In genomic region chr5:124217566-124218249, GRCm38 (mm10) we compare ENCODE assay signal across 12 mouse cellular contexts. TPM values are rescaled to one million over a fixed set of nuclear protein-coding genes. Genes with fewer than 3 reads are reported as not detected.
DNase-seq lines count a peak whose midpoint lies in the region; TF ChIP-seq lines count a peak whose summit lies in the region.
"Had no signal": no experiment of that assay in that cellular context is flagged by ENCODE, and none has a peak within 500 bp of the region (broad histone marks: within the 10 kb centered on the region; RNA-seq: fewer than 3 reads in every experiment).

No protein-coding gene starts in this region.

- peaks cover 18% of the 10 kb centered on the region; the same call in 1 of the 2 replicates for H3K36me3 ChIP-seq in heart, embryonic 10.5 days
- H3K36me3 ChIP-seq: liver, embryonic 15.5 days had no signal

- peaks cover 87% of the 10 kb centered on the region for H3K4me1 ChIP-seq in heart, embryonic 10.5 days
- H3K4me1 ChIP-seq in cortical plate, adult 2 months (ENCODE audit: control insufficient read depth, insufficient read depth, low read length), result peaks cover 37% of the 10 kb centered on the region
- H3K4me1 ChIP-seq in olfactory bulb, adult 2 months (ENCODE audit: control insufficient read depth, insufficient read depth, low read length), result peaks cover 83% of the 10 kb centered on the region

- no peaks in the 10 kb centered on the region for H3K9me3 ChIP-seq in heart, embryonic 10.5 days
- H3K9me3 ChIP-seq: liver, embryonic 15.5 days had no signal

- TF ChIP-seq CTCF in cortical plate, adult 2 months (IDR thresholded peaks at IDR 0.05; ENCODE audit: extremely low read depth, insufficient read depth, low read length), result no peak
- no peak for TF ChIP-seq CTCF in olfactory bulb, adult 2 months (IDR thresholded peaks at IDR 0.05; ENCODE audit: insufficient read depth, low read depth, low read length)

- no peak overlapping the region for H3K4me3 ChIP-seq in heart, embryonic 10.5 days
- H3K4me3 ChIP-seq in cortical plate, adult 2 months (ENCODE audit: insufficient read depth, low read length), result no peak overlapping the region
- H3K4me3 ChIP-seq in olfactory bulb, adult 2 months (ENCODE audit: insufficient read depth, low read depth, low read length), result no peak overlapping the region
- H3K4me3 ChIP-seq: liver, embryonic 15.5 days had no signal

- WGBS in heart, embryonic 10.5 days, result 51% methylated on average over 8 of the region's 8 CpGs
- 45% methylated on average over 8 of the region's 8 CpGs for WGBS in olfactory bulb, adult 2 months

- DNase-seq in heart, embryonic 10.5 days (ENCODE audit: low spot score), result no peak
- DNase-seq in heart, adult 9 months (ENCODE audit: low spot score in 2 of 2), result no peak
- DNase-seq in layer of hippocampus, adult 18-20 months (ENCODE audit: low spot score in 2 of 2), result peak; percentile 54 to 77
- DNase-seq in layer of hippocampus, adult 9-10 months (ENCODE audit: low spot score), result no peak
- DNase-seq in yolk sac, embryonic 10.5 days (ENCODE audit: low spot score), result no peak
- DNase-seq in ovary, adult 18-20 months (ENCODE audit: low spot score), result no peak
- DNase-seq: cerebellum, postnatal 14 days; forebrain, postnatal 0 days had no signal

- no peak for TF ChIP-seq POLR2A in cortical plate, adult 2 months (IDR thresholded peaks at IDR 0.05; ENCODE audit: extremely low read depth, insufficient read depth, low read length)
- no peak for TF ChIP-seq POLR2A in olfactory bulb, adult 2 months (IDR thresholded peaks at IDR 0.05; ENCODE audit: insufficient read depth, low read depth, low read length)

- peak overlapping the region; percentile 2; the same call in 1 of the 2 replicates for H3K27ac ChIP-seq in heart, embryonic 10.5 days
- H3K27ac ChIP-seq in cortical plate, adult 2 months (ENCODE audit: insufficient read depth, low read length), result peak overlapping the region; percentile 54
- peak overlapping the region; percentile 47; the same call in 1 of the 2 replicates for H3K27ac ChIP-seq in olfactory bulb, adult 2 months (ENCODE audit: insufficient read depth, low read depth, low read length)
- H3K27ac ChIP-seq: liver, embryonic 15.5 days; macrophage had no signal

- no peaks in the 10 kb centered on the region for H3K27me3 ChIP-seq in heart, embryonic 10.5 days (ENCODE audit: insufficient read depth, poor library complexity, severe bottlenecking)
- H3K27me3 ChIP-seq: liver, embryonic 15.5 days had no signal

RNA-seq across cellular contexts. Expression of gene Pitpnm2, which starts 31.9 kb away (rescaled TPM):
- polyA plus RNA-seq in heart, embryonic 10.5 days (2016; fragmentation: Nextera tagmentation; extraction: Ambion mirVana), result 4.8 and 6.1 TPM in 2 replicates
- total RNA-seq in layer of hippocampus, adult 18-20 months (2021), result 100 to 1,000 TPM; 315 to 325 TPM
- 178 and 196 TPM in 2 replicates for polyA plus RNA-seq in cortical plate, adult 2 months (2012; rRNA removed)
- 145 TPM in 1 of 2 replicates, not detected in the other for polyA plus RNA-seq in olfactory bulb, adult 2 months (2012; ENCODE audit: insufficient read depth, insufficient read length, low replicate concordance, missing spikeins)

Comparison
In these comparisons a context has a peak if more than half of its experiments do, and no peak if none do; other contexts are left out.
1. DNase-seq: peak in layer of hippocampus, adult 18-20 months (2 of 2); none in heart, embryonic 10.5 days (single experiment), heart, adult 9 months (0 of 2), layer of hippocampus, adult 9-10 months (single experiment), yolk sac, embryonic 10.5 days (single experiment) and ovary, adult 18-20 months (single experiment).
2. H3K27ac ChIP-seq: peak in every context shown above with its lines; median percentile 54 in cortical plate, adult 2 months; 47 in olfactory bulb, adult 2 months; 2 in heart, embryonic 10.5 days.